Mouse (Mus musculus): ENCODE data around the gene Tmem43. TPM values are rescaled to one million over a fixed set of nuclear protein-coding genes. Genes with fewer than 3 reads are reported as not detected.
"Not testable (repeated sequence)": the region's sequence is repeated elsewhere in the genome, so short reads cannot be mapped to it uniquely, and the experiment has no call there.

Gene Tmem43
- polyA plus RNA-seq, 1 experiment from 2014 or later: 52.7 TPM

DNA sequence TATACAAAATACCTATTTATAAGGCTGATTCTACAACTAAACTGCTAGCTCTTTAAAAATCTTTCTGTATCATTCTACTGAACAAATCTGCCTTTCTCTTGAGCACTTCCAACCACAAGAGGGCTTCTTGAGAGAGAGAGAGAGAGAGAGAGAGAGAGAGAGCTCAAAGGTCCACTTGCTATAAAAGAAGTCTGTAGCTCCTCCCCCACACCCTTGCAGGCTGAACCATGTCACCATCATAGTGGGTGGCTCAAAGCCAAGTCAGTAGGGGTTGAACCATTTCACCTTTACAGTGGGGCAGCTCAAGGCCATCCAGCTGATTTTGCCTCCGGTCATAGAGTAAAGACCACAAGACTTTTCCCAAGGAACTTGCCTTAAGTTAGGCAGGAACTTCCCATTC is 14.0 kb upstream of the Tmem43 start:
- Histone ChIP-seq H3K4me2 (replicated peaks; ENCODE audit: low read depth, low read length) (no peak overlapping the region), H3K36me3 (ENCODE audit: control insufficient read depth, insufficient read depth, low read length) (peaks cover 10% of the 10 kb centered on the region), H3K9ac (replicated peaks; ENCODE audit: low read depth, low read length) (no peak overlapping the region), H3K27ac (ENCODE audit: low read length) (no peak overlapping the region), H3K4me1 (ENCODE audit: control insufficient read depth, insufficient read depth, low read length) (no peaks in the 10 kb centered on the region), H3K4me3 (ENCODE audit: low read depth, low read length) (no peak overlapping the region), H3K9me3 (ENCODE audit: control insufficient read depth, low read depth, low read length) (no peaks in the 10 kb centered on the region), H3K27me3 (ENCODE audit: control insufficient read depth, insufficient read depth, low read length) (no peaks in the 10 kb centered on the region)
- no peak for ATAC-seq (ENCODE audit: insufficient number of reproducible peaks, insufficient read depth, low FRiP score, low read depth)
- WGBS: 73% methylated on average over 1 of the region's 1 CpGs

GRCm38 (mm10) chr6:91465756-91466155 is 7.7 kb upstream of the Tmem43 start:
- no peak for ATAC-seq (ENCODE audit: insufficient number of reproducible peaks, insufficient read depth, low FRiP score, low read depth)
- Histone ChIP-seq H3K36me3 (ENCODE audit: control insufficient read depth, insufficient read depth, low read length) (peaks cover 48% of the 10 kb centered on the region), H3K27me3 (ENCODE audit: control insufficient read depth, insufficient read depth, low read length) (no peaks in the 10 kb centered on the region), H3K27ac (ENCODE audit: low read length) (no peak overlapping the region), H3K9me3 (ENCODE audit: control insufficient read depth, low read depth, low read length) (no peaks in the 10 kb centered on the region), H3K4me2 (replicated peaks; ENCODE audit: low read depth, low read length) (no peak overlapping the region), H3K4me1 (ENCODE audit: control insufficient read depth, insufficient read depth, low read length) (no peaks in the 10 kb centered on the region), H3K9ac (replicated peaks; ENCODE audit: low read depth, low read length) (no peak overlapping the region), H3K4me3 (ENCODE audit: low read depth, low read length) (no peak overlapping the region)
- WGBS: 87% methylated on average over 2 of the region's 2 CpGs

DNA sequence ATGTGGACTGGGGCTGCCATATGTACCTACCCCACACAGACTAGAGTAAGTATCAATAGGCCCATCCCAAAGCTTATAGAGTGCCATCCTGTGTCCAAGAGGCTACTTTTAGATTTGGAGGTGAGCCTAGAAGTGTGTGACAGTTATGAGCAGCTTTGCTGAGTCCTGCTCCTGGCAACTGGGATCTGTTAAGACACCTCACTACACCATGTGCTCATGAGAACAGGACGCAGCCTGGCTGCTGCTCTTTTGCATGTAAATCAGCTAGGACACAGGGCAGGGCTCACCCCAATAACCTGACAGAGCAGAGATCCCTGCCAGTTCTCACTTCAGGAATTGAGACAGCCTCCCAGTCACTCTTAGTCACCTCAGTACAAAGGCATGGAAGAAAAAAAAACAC is 6.4 kb upstream of the Tmem43 start:
- Histone ChIP-seq H3K27ac (ENCODE audit: low read length) (no peak overlapping the region), H3K9ac (replicated peaks; ENCODE audit: low read depth, low read length) (no peak overlapping the region), H3K9me3 (ENCODE audit: control insufficient read depth, low read depth, low read length) (no peaks in the 10 kb centered on the region), H3K4me1 (ENCODE audit: control insufficient read depth, insufficient read depth, low read length) (peaks cover 6% of the 10 kb centered on the region; the same call in 1 of the 2 replicates), H3K4me3 (ENCODE audit: low read depth, low read length) (no peak overlapping the region), H3K4me2 (replicated peaks; ENCODE audit: low read depth, low read length) (no peak overlapping the region), H3K36me3 (ENCODE audit: control insufficient read depth, insufficient read depth, low read length) (peaks cover 51% of the 10 kb centered on the region), H3K27me3 (ENCODE audit: control insufficient read depth, insufficient read depth, low read length) (no peaks in the 10 kb centered on the region)
- ATAC-seq (ENCODE audit: insufficient number of reproducible peaks, insufficient read depth, low FRiP score, low read depth): no peak
- WGBS: 89% methylated on average over 1 of the region's 1 CpGs

GRCm38 (mm10) chr6:91470712-91471111 is 2.8 kb upstream of the Tmem43 start:
- 85% methylated on average over 2 of the region's 2 CpGs for WGBS
- H3K4me1 ChIP-seq (ENCODE audit: control insufficient read depth, insufficient read depth, low read length): peaks cover 19% of the 10 kb centered on the region
- no peak for ATAC-seq (ENCODE audit: insufficient number of reproducible peaks, insufficient read depth, low FRiP score, low read depth)

DNA sequence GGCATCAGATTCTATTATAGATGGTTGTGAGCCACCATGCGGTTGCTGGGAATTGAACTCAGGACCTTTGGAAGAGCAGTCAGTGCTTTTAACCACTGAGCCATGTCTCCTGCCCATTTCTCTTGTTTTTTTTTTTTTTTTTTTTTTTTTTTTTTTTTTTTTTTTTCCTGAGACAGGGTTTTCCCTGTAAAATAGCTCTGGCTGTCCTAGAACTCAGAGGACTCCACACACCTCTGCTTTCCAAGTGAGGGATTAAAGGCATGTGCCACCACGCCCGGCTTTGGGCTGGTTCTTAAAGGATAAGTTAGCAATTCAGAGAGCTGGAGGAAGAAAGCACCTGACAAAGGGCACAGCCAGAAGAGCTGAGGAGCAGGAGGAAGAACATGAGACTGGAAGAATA is 2.1 kb upstream of the Tmem43 start:
- H3K4me1 ChIP-seq (ENCODE audit: control insufficient read depth, insufficient read depth, low read length): peaks cover 19% of the 10 kb centered on the region
- H3K36me3 ChIP-seq (ENCODE audit: control insufficient read depth, insufficient read depth, low read length): peaks cover 24% of the 10 kb centered on the region; the same call in 1 of the 2 replicates
- H3K27me3 ChIP-seq (ENCODE audit: control insufficient read depth, insufficient read depth, low read length); H3K4me2 ChIP-seq (replicated peaks; ENCODE audit: low read depth, low read length); H3K9ac ChIP-seq (replicated peaks; ENCODE audit: low read depth, low read length); H3K4me3 ChIP-seq (ENCODE audit: low read depth, low read length); ATAC-seq (ENCODE audit: insufficient number of reproducible peaks, insufficient read depth, low FRiP score, low read depth); H3K9me3 ChIP-seq (ENCODE audit: control insufficient read depth, low read depth, low read length); H3K27ac ChIP-seq (ENCODE audit: low read length): not testable (repeated sequence)
- 86% methylated on average over 3 of the region's 3 CpGs for WGBS

More at GRCm38 (mm10) chr6:91470712-91471111, 2.8 kb upstream of the Tmem43 start:
- Histone ChIP-seq H3K4me3 (ENCODE audit: low read depth, low read length) (no peak overlapping the region), H3K9me3 (ENCODE audit: control insufficient read depth, low read depth, low read length) (no peaks in the 10 kb centered on the region), H3K27ac (ENCODE audit: low read length) (no peak overlapping the region), H3K36me3 (ENCODE audit: control insufficient read depth, insufficient read depth, low read length) (peaks cover 30% of the 10 kb centered on the region), H3K4me2 (replicated peaks; ENCODE audit: low read depth, low read length) (no peak overlapping the region), H3K9ac (replicated peaks; ENCODE audit: low read depth, low read length) (no peak overlapping the region), H3K27me3 (ENCODE audit: control insufficient read depth, insufficient read depth, low read length) (no peaks in the 10 kb centered on the region)

DNA sequence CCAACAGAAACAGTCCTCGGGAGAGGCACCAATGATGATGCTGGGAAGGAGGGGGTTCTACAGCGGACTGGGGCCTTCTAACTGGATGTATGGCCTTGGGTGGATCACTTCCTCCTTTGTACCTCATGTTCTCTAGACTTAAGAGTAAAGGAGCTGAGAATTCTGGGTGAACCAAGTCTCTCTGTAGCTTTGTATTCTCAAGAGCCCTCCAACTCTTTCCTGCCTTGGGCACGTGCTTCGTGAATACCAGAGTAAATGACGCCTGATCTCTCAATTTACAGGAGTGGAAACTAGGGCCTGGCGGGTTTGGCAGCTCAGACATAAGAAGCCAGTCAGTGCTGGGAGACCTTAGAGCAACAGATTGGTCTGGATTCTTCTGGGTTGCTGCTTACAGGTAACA is 1.2 kb upstream of the Tmem43 start:
- Histone ChIP-seq H3K4me2 (replicated peaks; ENCODE audit: low read depth, low read length) (peak overlapping the region; percentile 83), H3K27ac (ENCODE audit: low read length) (peak overlapping the region; percentile 80; the same call in 1 of the 2 replicates), H3K36me3 (ENCODE audit: control insufficient read depth, insufficient read depth, low read length) (peaks cover 18% of the 10 kb centered on the region), H3K9ac (replicated peaks; ENCODE audit: low read depth, low read length) (peak overlapping the region; percentile 64), H3K9me3 (ENCODE audit: control insufficient read depth, low read depth, low read length) (no peaks in the 10 kb centered on the region), H3K4me1 (ENCODE audit: control insufficient read depth, insufficient read depth, low read length) (peaks cover 19% of the 10 kb centered on the region), H3K4me3 (ENCODE audit: low read depth, low read length) (peak overlapping the region; percentile 79), H3K27me3 (ENCODE audit: control insufficient read depth, insufficient read depth, low read length) (no peaks in the 10 kb centered on the region)
- WGBS: 31% methylated on average over 6 of the region's 6 CpGs
- ATAC-seq (ENCODE audit: insufficient number of reproducible peaks, insufficient read depth, low FRiP score, low read depth): no peak

GRCm38 (mm10) chr6:91473805-91474440 is 420 bp downstream of the Tmem43 start:
- peaks cover 19% of the 10 kb centered on the region for H3K4me1 ChIP-seq (ENCODE audit: control insufficient read depth, insufficient read depth, low read length)
- under 1% methylated on average over 27 of the region's 27 CpGs for WGBS
- H3K4me3 ChIP-seq (ENCODE audit: low read depth, low read length): peak overlapping the region; percentile 79
- peaks cover 26% of the 10 kb centered on the region for H3K36me3 ChIP-seq (ENCODE audit: control insufficient read depth, insufficient read depth, low read length)
- H3K27ac ChIP-seq (ENCODE audit: low read length): peak overlapping the region; percentile 63; the same call in 1 of the 2 replicates
- H3K9ac ChIP-seq (replicated peaks; ENCODE audit: low read depth, low read length): peak overlapping the region; percentile 69
- ATAC-seq (ENCODE audit: insufficient number of reproducible peaks, insufficient read depth, low FRiP score, low read depth): peak; percentile 5
- H3K4me2 ChIP-seq (replicated peaks; ENCODE audit: low read depth, low read length): peak overlapping the region; percentile 88
- no peaks in the 10 kb centered on the region for H3K9me3 ChIP-seq (ENCODE audit: control insufficient read depth, low read depth, low read length)
- H3K27me3 ChIP-seq (ENCODE audit: control insufficient read depth, insufficient read depth, low read length): no peaks in the 10 kb centered on the region

DNA sequence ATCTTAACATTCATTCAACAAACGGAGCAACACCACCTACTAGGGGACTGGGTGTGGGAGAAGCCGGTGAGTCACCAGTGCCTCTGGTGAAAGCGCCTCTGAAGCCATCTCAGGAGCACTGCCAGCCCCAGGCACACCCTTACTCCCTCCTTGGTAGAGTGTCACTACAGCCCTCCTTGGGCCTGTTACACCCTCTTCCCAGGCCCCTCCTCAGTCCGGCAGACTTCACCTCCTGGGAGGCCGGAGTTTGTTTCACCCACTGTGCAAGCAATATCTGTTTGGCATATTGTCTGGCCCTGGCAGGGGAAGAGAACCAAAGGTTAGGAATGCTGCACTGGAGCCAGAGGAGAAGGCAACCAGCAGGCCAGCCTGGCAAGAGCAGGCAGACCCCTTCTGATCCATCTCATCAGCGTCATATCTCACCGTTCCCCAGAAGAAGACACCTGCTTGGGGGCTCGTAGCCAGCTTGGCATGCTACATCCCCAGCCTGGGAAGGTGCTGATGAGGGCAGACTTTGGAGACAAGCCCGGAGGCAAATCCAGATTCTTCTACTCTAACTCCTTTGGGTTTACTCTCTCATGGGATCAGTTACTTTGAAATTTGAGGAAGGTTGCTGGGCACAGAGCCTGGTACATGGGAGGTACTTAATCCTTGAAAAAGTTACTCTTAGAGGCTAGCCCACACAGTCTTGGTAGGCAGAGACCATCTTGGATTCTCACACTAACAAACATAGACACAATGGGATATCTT is 1.1 kb downstream of the Tmem43 start:
- Histone ChIP-seq H3K36me3 (ENCODE audit: control insufficient read depth, insufficient read depth, low read length) (peaks cover 33% of the 10 kb centered on the region), H3K4me1 (ENCODE audit: control insufficient read depth, insufficient read depth, low read length) (peaks cover 19% of the 10 kb centered on the region), H3K4me2 (replicated peaks; ENCODE audit: low read depth, low read length) (peak overlapping the region; percentile 88), H3K27ac (ENCODE audit: low read length) (no peak overlapping the region; the same call in 1 of the 2 replicates), H3K9ac (replicated peaks; ENCODE audit: low read depth, low read length) (peak overlapping the region; percentile 69), H3K4me3 (ENCODE audit: low read depth, low read length) (peak overlapping the region; percentile 79), H3K27me3 (ENCODE audit: control insufficient read depth, insufficient read depth, low read length) (no peaks in the 10 kb centered on the region), H3K9me3 (ENCODE audit: control insufficient read depth, low read depth, low read length) (no peaks in the 10 kb centered on the region)
- no peak for ATAC-seq (ENCODE audit: insufficient number of reproducible peaks, insufficient read depth, low FRiP score, low read depth)
- WGBS: 50% methylated on average over 9 of the region's 9 CpGs
